Mouse (Mus musculus): ENCODE data around the gene Cela1.

Cela1 gene

GRCm38 (mm10) chr15:100687430-100687971 lies at the start of gene Cela1:
Gene Cela1, minus strand, starts transcription at chr15:100687921.
- no peak for DNase-seq (ENCODE audit: extremely low spot score, low read depth, low spot score)

- DNase-seq (ENCODE audit: extremely low spot score, low read depth, low spot score) = no peak
These were observed 48.2 kb upstream of the Cela1 start for GRCm38 (mm10) chr15:100735953-100736300.

- no peak for DNase-seq (ENCODE audit: extremely low spot score, low read depth, low spot score)
These were observed 47.6 kb upstream of the Cela1 start for GRCm38 (mm10) chr15:100735095-100735952.

GRCm38 (mm10) chr15:100732580-100732979 lies 44.9 kb upstream of the Cela1 start:
- no peak for DNase-seq (ENCODE audit: extremely low spot score, low read depth, low spot score)

GRCm38 (mm10) chr15:100731081-100731480 lies 43.4 kb upstream of the Cela1 start:
- DNase-seq (ENCODE audit: extremely low spot score, low read depth, low spot score) = no peak

GRCm38 (mm10) chr15:100729281-100729985 lies 41.7 kb upstream of the Cela1 start, which contains the start of gene Galnt6:
Gene Galnt6, minus strand, starts transcription at chr15:100729376.
- no peak for DNase-seq (ENCODE audit: extremely low spot score, low read depth, low spot score)

GRCm38 (mm10) chr15:100728586-100728985 lies 40.9 kb upstream of the Cela1 start:
- DNase-seq (ENCODE audit: extremely low spot score, low read depth, low spot score) = no peak

- DNase-seq (ENCODE audit: extremely low spot score, low read depth, low spot score) = no peak
These were observed 40.1 kb upstream of the Cela1 start for GRCm38 (mm10) chr15:100727834-100728233.

GRCm38 (mm10) chr15:100726721-100727120 lies 39.0 kb upstream of the Cela1 start:
- DNase-seq (ENCODE audit: extremely low spot score, low read depth, low spot score) = no peak

DNA sequence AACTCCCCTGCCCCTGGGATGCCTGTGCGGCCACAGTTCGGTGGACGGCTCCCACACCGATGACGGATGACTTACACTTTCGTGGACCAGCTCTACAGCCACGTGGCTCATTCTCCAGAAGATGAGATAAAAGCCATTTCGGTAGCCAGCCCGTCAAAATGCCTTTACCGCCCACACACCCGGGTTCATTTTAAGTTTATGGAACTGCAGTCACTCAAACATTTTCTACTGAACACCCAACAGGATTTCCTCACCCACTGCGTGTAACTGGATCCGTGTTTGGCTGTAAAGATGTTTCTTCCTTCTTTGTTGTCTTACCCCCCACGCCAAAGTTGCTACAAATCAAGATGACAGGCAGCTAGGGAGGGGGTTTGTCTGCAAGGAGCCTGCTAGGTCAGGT lies 35.8 kb upstream of the Cela1 start:
- no peak for DNase-seq (ENCODE audit: extremely low spot score, low read depth, low spot score)

GRCm38 (mm10) chr15:100722564-100722963 lies 34.8 kb upstream of the Cela1 start:
- no peak for DNase-seq (ENCODE audit: extremely low spot score, low read depth, low spot score)

- DNase-seq (ENCODE audit: extremely low spot score, low read depth, low spot score) = no peak
These were observed 34.3 kb upstream of the Cela1 start for GRCm38 (mm10) chr15:100722026-100722425.

GRCm38 (mm10) chr15:100721445-100721844 lies 33.7 kb upstream of the Cela1 start:
- no peak for DNase-seq (ENCODE audit: extremely low spot score, low read depth, low spot score)

DNA sequence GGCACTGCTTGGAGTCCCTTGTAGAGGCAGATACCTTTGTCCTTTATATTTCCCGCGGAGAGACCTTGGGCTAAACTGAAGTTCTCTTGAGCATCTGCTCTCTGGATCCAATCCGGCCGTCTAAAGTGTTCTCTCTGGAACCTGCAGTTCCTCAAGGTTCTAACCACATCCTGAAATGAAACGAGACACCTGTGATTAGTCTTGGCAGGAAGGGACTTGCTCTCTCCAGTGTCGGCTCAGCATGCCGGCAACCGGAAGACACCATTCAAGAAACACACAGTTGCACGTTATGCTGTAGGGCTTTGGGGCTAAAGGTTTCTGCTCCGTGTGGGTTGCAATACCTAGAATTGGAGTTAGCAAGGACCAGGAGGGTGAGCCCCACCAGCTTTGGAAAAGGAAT lies 32.3 kb upstream of the Cela1 start:
- no peak for DNase-seq (ENCODE audit: extremely low spot score, low read depth, low spot score)

DNA sequence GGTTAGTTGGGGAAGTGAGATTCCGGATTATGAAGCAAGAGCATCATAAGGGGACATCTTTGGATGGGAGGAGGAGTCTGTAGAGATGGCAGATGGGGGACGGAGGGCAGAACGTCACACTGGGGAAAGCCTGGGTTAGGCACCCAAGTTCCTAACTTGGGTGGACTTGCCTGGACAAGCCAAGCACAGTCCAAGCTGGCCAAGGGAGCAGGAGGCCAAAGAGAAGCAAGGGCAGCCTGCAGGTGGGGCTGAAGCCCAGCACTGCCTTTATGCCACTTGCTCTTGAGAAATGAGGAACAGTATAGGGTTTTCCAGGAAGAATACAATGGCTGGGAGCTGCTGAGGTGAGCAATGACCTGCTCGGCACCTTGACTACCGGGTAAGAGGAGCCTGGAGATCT lies 31.5 kb upstream of the Cela1 start:
- no peak for DNase-seq (ENCODE audit: extremely low spot score, low read depth, low spot score)

DNA sequence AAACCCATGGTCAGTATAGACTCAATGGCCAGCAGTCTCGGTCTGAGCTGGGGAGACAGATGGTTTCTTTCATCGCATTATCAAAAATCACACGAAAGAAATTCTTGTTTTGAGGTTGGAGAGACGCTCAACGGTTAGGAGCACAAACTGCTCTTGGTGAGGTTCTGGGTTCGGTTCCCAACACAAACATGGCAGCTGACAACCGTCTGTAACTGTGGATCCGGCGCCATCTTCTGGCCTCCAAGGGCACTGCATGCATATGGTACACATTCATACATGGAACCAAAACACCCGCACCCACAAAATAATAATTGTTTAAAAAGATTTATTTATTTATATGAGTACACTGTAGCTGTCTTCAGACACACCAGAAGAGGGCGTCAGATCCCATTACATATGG lies 30.9 kb upstream of the Cela1 start:
- no peak for DNase-seq (ENCODE audit: extremely low spot score, low read depth, low spot score)

- DNase-seq (ENCODE audit: extremely low spot score, low read depth, low spot score) = no peak
These were observed 30.2 kb upstream of the Cela1 start for GRCm38 (mm10) chr15:100717933-100718332.

DNA sequence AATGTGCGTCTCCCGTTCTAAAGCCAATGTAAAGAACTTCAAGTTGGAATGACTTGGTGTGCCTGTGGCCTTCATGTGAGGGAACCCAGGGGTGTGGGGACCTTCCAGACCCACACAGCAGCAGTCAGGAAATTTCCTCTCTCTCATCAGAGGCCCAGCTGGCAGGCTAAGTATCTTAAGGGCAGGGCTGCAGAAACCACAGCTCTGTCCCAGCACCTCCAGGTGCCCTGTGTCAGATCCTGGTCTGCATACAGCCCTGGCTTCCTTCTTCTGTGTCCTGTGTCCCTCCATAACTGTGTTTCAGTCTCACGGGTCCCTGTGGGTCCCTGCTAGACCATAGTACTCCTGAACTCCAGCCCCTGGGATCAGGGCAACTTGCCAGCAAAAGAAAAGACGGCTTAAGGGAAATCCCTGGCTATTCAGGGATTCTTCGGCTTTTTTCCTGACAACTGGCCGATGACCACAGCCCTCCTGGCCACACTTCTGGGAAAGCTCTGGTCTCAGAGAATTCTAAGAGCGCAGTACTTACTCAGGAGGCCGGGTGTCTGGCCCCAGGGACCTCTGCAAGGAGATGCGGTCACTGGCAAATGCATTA lies 27.8 kb upstream of the Cela1 start:
- DNase-seq (ENCODE audit: extremely low spot score, low read depth, low spot score) = no peak

DNA sequence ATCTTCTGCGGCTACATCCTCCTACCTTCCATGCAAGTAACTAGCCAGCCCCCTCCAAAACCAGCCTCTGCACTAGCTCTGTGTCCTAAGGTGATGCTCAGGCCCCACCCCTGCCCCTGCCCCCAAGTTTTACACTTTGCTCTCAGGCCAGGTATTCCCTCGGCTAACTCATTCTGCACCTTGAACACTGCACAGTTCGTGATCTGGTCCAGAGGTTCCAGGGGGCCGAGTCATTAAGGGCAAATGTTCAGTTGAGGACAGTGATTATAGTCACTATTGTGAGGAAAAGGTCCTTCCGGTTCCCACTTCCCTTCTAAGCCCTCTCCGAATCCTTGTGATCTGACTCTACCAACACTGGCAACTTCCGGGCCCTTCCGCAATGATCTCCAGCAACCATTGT lies 26.7 kb upstream of the Cela1 start:
- DNase-seq (ENCODE audit: extremely low spot score, low read depth, low spot score) = no peak

DNA sequence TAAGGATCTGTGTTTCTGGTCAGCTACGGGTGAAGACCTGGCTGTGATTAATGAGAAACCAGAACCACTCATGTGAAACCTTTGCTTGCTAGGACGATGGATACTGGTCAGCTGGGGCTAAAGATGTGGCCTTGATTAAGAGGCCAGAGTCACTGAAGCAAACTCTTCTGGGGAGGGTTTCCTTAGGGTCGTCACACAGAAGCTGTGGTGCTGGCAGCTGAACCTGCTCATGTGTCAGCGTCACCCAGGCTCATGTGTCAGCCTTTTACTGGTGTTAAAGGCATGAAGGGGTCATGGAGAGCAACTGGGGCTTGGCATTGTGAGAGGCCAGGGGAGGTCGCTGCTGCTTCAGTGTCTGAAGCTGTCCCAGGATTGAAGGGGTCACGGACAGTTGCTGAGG lies 23.1 kb upstream of the Cela1 start:
- DNase-seq (ENCODE audit: extremely low spot score, low read depth, low spot score) = no peak

- no peak for DNase-seq (ENCODE audit: extremely low spot score, low read depth, low spot score)
These were observed 20.8 kb upstream of the Cela1 start for GRCm38 (mm10) chr15:100708433-100709078.
